Mouse (Mus musculus): ENCODE results near the gene Gm4297.
"Not testable (repeated sequence)": the region's sequence is repeated elsewhere in the genome, so short reads cannot be mapped to it uniquely, and the experiment has no call there.

Gm4297 gene

DNA sequence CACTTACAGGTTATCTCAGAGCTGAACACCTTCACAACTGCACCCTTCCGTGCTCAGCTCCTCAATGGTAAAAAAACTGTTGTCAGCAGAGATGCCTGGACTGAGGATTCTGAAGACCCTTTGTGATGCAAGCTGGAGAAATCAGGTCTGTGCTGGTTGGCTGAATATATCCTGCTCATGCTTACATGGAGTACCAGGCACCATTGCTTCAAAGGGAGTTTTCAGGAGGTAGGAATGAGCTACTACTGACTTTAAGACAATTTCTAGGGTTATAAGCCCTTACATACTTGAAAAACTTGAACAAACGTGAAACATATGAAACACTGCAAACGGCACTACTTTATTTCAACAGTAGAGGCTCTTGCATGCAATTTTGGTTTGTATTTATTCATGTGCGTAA lies at the start of gene Gm4297:
Gm4297 (minus strand) TSS at position 101 of the 400 bp plus-strand sequence.
- not testable (repeated sequence) for DNase-seq (ENCODE audit: low spot score)
